Mouse (Mus musculus): Measurements from ENCODE around the gene Hfe.

GRCm38 (mm10) chr13:23708654-23709053 is 2.0 kb downstream of the Hfe start:
- no peak for TF ChIP-seq CTCF (IDR thresholded peaks at IDR 0.05; ENCODE audit: borderline replicate concordance, control insufficient read depth, extremely low read depth, insufficient read depth, low read length, poor library complexity)
- TF ChIP-seq POLR2A (IDR thresholded peaks at IDR 0.05; ENCODE audit: control insufficient read depth, extremely low read depth, insufficient read depth, low read length, poor library complexity) = no peak

All from thymus, adult 2 months (tissue).